Mouse (Mus musculus): ENCODE measurements around the gene Add3. TPM values are rescaled to one million over a fixed set of nuclear protein-coding genes. Genes with fewer than 3 reads are reported as not detected.

Add3 gene
- polyA plus RNA-seq, 2 experiments: 53.0 to 89.5 TPM

GRCm38 (mm10) chr19:53243956-53244355, 103.7 kb downstream of the Add3 start:
- TF ChIP-seq POLR2A (IDR thresholded peaks at IDR 0.05; ENCODE audit: borderline replicate concordance, extremely low read depth, insufficient read depth, insufficient read length): no peak
- Histone ChIP-seq H3K4me2 (replicated peaks; ENCODE audit: low read depth, low read length, severe bottlenecking) (no peak overlapping the region), H3K9ac (ENCODE audit: low read depth, low read length, severe bottlenecking) (no peak overlapping the region), H3K27me3 (ENCODE audit: control insufficient read depth, insufficient read depth, low read length) (no peaks in the 10 kb centered on the region), H3K36me3 (ENCODE audit: control insufficient read depth, insufficient read depth, low read length) (peaks cover 79% of the 10 kb centered on the region), H3K4me3 (replicated peaks; ENCODE audit: low read length) (no peak overlapping the region), H3K27ac (replicated peaks; ENCODE audit: low read depth, low read length) (no peak overlapping the region), H3K9me3 (ENCODE audit: control insufficient read depth, low read length) (no peaks in the 10 kb centered on the region), H3K4me1 (ENCODE audit: control insufficient read depth, insufficient read depth, low read length) (no peaks in the 10 kb centered on the region)
- WGBS: 85% methylated on average over 10 of the region's 10 CpGs
- no peak for DNase-seq (ENCODE audit: low spot score)
- no peak for ATAC-seq (ENCODE audit: low FRiP score, low read depth)

- Histone ChIP-seq H3K9me3 (ENCODE audit: control insufficient read depth, low read length) (no peaks in the 10 kb centered on the region), H3K27me3 (ENCODE audit: control insufficient read depth, insufficient read depth, low read length) (no peaks in the 10 kb centered on the region), H3K4me1 (ENCODE audit: control insufficient read depth, insufficient read depth, low read length) (no peaks in the 10 kb centered on the region), H3K9ac (ENCODE audit: low read depth, low read length, severe bottlenecking) (no peak overlapping the region), H3K27ac (replicated peaks; ENCODE audit: low read depth, low read length) (no peak overlapping the region), H3K4me3 (replicated peaks; ENCODE audit: low read length) (no peak overlapping the region), H3K4me2 (replicated peaks; ENCODE audit: low read depth, low read length, severe bottlenecking) (no peak overlapping the region), H3K36me3 (ENCODE audit: control insufficient read depth, insufficient read depth, low read length) (peaks cover 55% of the 10 kb centered on the region)
- no peak for TF ChIP-seq POLR2A (IDR thresholded peaks at IDR 0.05; ENCODE audit: borderline replicate concordance, extremely low read depth, insufficient read depth, insufficient read length)
- ATAC-seq (ENCODE audit: low FRiP score, low read depth): no peak
- no peak for DNase-seq (ENCODE audit: low spot score)
- 72% methylated on average over 2 of the region's 2 CpGs for whole genome bisulfite sequencing
Measured at GRCm38 (mm10) chr19:53247558-53247957, 107.3 kb downstream of the Add3 start.

- H3K27me3 ChIP-seq (ENCODE audit: control insufficient read depth, insufficient read depth, low read length): no peaks in the 10 kb centered on the region
- no peak overlapping the region for H3K27ac ChIP-seq (replicated peaks; ENCODE audit: low read depth, low read length)
- H3K4me2 ChIP-seq (replicated peaks; ENCODE audit: low read depth, low read length, severe bottlenecking): no peak overlapping the region
- no peak overlapping the region for H3K9ac ChIP-seq (ENCODE audit: low read depth, low read length, severe bottlenecking)
- peak; percentile 82 for DNase-seq (ENCODE audit: low spot score)
- H3K4me1 ChIP-seq (ENCODE audit: control insufficient read depth, insufficient read depth, low read length): no peaks in the 10 kb centered on the region
- peaks cover 50% of the 10 kb centered on the region for H3K36me3 ChIP-seq (ENCODE audit: control insufficient read depth, insufficient read depth, low read length)
- TF ChIP-seq POLR2A (IDR thresholded peaks at IDR 0.05; ENCODE audit: borderline replicate concordance, extremely low read depth, insufficient read depth, insufficient read length): no peak
- WGBS: 16% methylated on average over 11 of the region's 11 CpGs
- peak; percentile 24; the same call in 1 of the 2 replicates for ATAC-seq (ENCODE audit: low FRiP score, low read depth)
- H3K4me3 ChIP-seq (replicated peaks; ENCODE audit: low read length): no peak overlapping the region
- H3K9me3 ChIP-seq (ENCODE audit: control insufficient read depth, low read length): no peaks in the 10 kb centered on the region
Measured at GRCm38 (mm10) chr19:53248023-53248494, 107.8 kb downstream of the Add3 start.

GRCm38 (mm10) chr19:53251015-53251414, 110.8 kb downstream of the Add3 start:
- ATAC-seq (ENCODE audit: low FRiP score, low read depth): no peak

GRCm38 (mm10) chr19:53251656-53252055, 111.4 kb downstream of the Add3 start:
- peaks cover 20% of the 10 kb centered on the region for H3K36me3 ChIP-seq (ENCODE audit: control insufficient read depth, insufficient read depth, low read length)
- no peak for ATAC-seq (ENCODE audit: low FRiP score, low read depth)
- WGBS: 90% methylated on average over 3 of the region's 3 CpGs
- H3K4me3 ChIP-seq (replicated peaks; ENCODE audit: low read length): no peak overlapping the region
- no peaks in the 10 kb centered on the region for H3K9me3 ChIP-seq (ENCODE audit: control insufficient read depth, low read length)
- no peaks in the 10 kb centered on the region for H3K27me3 ChIP-seq (ENCODE audit: control insufficient read depth, insufficient read depth, low read length)
- no peak for DNase-seq (ENCODE audit: low spot score)
- H3K27ac ChIP-seq (replicated peaks; ENCODE audit: low read depth, low read length): no peak overlapping the region
- no peak for TF ChIP-seq POLR2A (IDR thresholded peaks at IDR 0.05; ENCODE audit: borderline replicate concordance, extremely low read depth, insufficient read depth, insufficient read length)
- H3K4me1 ChIP-seq (ENCODE audit: control insufficient read depth, insufficient read depth, low read length): no peaks in the 10 kb centered on the region
- no peak overlapping the region for H3K9ac ChIP-seq (ENCODE audit: low read depth, low read length, severe bottlenecking)
- H3K4me2 ChIP-seq (replicated peaks; ENCODE audit: low read depth, low read length, severe bottlenecking): no peak overlapping the region

More at GRCm38 (mm10) chr19:53251015-53251414, 110.8 kb downstream of the Add3 start:
- Histone ChIP-seq H3K27me3 (ENCODE audit: control insufficient read depth, insufficient read depth, low read length) (no peaks in the 10 kb centered on the region), H3K9ac (ENCODE audit: low read depth, low read length, severe bottlenecking) (no peak overlapping the region), H3K36me3 (ENCODE audit: control insufficient read depth, insufficient read depth, low read length) (peaks cover 24% of the 10 kb centered on the region), H3K27ac (replicated peaks; ENCODE audit: low read depth, low read length) (no peak overlapping the region), H3K4me1 (ENCODE audit: control insufficient read depth, insufficient read depth, low read length) (no peaks in the 10 kb centered on the region), H3K9me3 (ENCODE audit: control insufficient read depth, low read length) (no peaks in the 10 kb centered on the region), H3K4me2 (replicated peaks; ENCODE audit: low read depth, low read length, severe bottlenecking) (no peak overlapping the region), H3K4me3 (replicated peaks; ENCODE audit: low read length) (no peak overlapping the region)
- no peak for DNase-seq (ENCODE audit: low spot score)
- 90% methylated on average over 7 of the region's 7 CpGs for WGBS
- no peak for TF ChIP-seq POLR2A (IDR thresholded peaks at IDR 0.05; ENCODE audit: borderline replicate concordance, extremely low read depth, insufficient read depth, insufficient read length)
